Mouse (Mus musculus): ENCODE measurements around the gene Sohlh2. TPM values are rescaled to one million over a fixed set of nuclear protein-coding genes. Genes with fewer than 3 reads are reported as not detected.

The Sohlh2 gene
- polyA plus RNA-seq, 1 experiment: 10.2 TPM

- peaks cover 9% of the 10 kb centered on the region for H3K4me1 ChIP-seq (ENCODE audit: control insufficient read depth, insufficient read depth, low read length)
- H3K27ac ChIP-seq (ENCODE audit: control insufficient read depth, insufficient read depth, low read depth, low read length): no peak overlapping the region
- H3K4me3 ChIP-seq (ENCODE audit: control insufficient read depth, low read depth, low read length): no peak overlapping the region
- no peaks in the 10 kb centered on the region; the same call in 1 of the 2 replicates for H3K27me3 ChIP-seq (ENCODE audit: control insufficient read depth, insufficient read depth, low read length)
- no peaks in the 10 kb centered on the region for H3K36me3 ChIP-seq (ENCODE audit: control insufficient read depth, insufficient read depth, low read length)
- TF ChIP-seq CTCF (IDR thresholded peaks at IDR 0.05; ENCODE audit: control insufficient read depth, insufficient read depth, insufficient replicate concordance, low read depth, low read length) (no peak), POLR2A (IDR thresholded peaks at IDR 0.05; ENCODE audit: control insufficient read depth, low read depth, low read length) (no peak)
These were observed 64.9 kb downstream of the Sohlh2 start for GRCm38 (mm10) chr3:55246618-55247272.

GRCm38 (mm10) chr3:55248048-55248447, 66.2 kb downstream of the Sohlh2 start:
- TF ChIP-seq POLR2A (IDR thresholded peaks at IDR 0.05; ENCODE audit: control insufficient read depth, low read depth, low read length) (no peak), CTCF (IDR thresholded peaks at IDR 0.05; ENCODE audit: control insufficient read depth, insufficient read depth, insufficient replicate concordance, low read depth, low read length) (no peak)
- no peak overlapping the region for H3K27ac ChIP-seq (ENCODE audit: control insufficient read depth, insufficient read depth, low read depth, low read length)
- no peaks in the 10 kb centered on the region for H3K27me3 ChIP-seq (ENCODE audit: control insufficient read depth, insufficient read depth, low read length)
- no peaks in the 10 kb centered on the region for H3K36me3 ChIP-seq (ENCODE audit: control insufficient read depth, insufficient read depth, low read length)
- no peaks in the 10 kb centered on the region for H3K4me1 ChIP-seq (ENCODE audit: control insufficient read depth, insufficient read depth, low read length)
- H3K4me3 ChIP-seq (ENCODE audit: control insufficient read depth, low read depth, low read length): no peak overlapping the region

GRCm38 (mm10) chr3:55248508-55248907, 66.7 kb downstream of the Sohlh2 start:
- no peak overlapping the region for H3K27ac ChIP-seq (ENCODE audit: control insufficient read depth, insufficient read depth, low read depth, low read length)
- TF ChIP-seq POLR2A (IDR thresholded peaks at IDR 0.05; ENCODE audit: control insufficient read depth, low read depth, low read length) (no peak), CTCF (IDR thresholded peaks at IDR 0.05; ENCODE audit: control insufficient read depth, insufficient read depth, insufficient replicate concordance, low read depth, low read length) (no peak)
- H3K36me3 ChIP-seq (ENCODE audit: control insufficient read depth, insufficient read depth, low read length): no peaks in the 10 kb centered on the region
- no peaks in the 10 kb centered on the region for H3K4me1 ChIP-seq (ENCODE audit: control insufficient read depth, insufficient read depth, low read length)
- no peak overlapping the region for H3K4me3 ChIP-seq (ENCODE audit: control insufficient read depth, low read depth, low read length)
- no peaks in the 10 kb centered on the region for H3K27me3 ChIP-seq (ENCODE audit: control insufficient read depth, insufficient read depth, low read length)

- H3K27ac ChIP-seq (ENCODE audit: control insufficient read depth, insufficient read depth, low read depth, low read length): no peak overlapping the region
- H3K27me3 ChIP-seq (ENCODE audit: control insufficient read depth, insufficient read depth, low read length): no peaks in the 10 kb centered on the region
- H3K36me3 ChIP-seq (ENCODE audit: control insufficient read depth, insufficient read depth, low read length): no peaks in the 10 kb centered on the region
- no peaks in the 10 kb centered on the region for H3K4me1 ChIP-seq (ENCODE audit: control insufficient read depth, insufficient read depth, low read length)
- H3K4me3 ChIP-seq (ENCODE audit: control insufficient read depth, low read depth, low read length): no peak overlapping the region
- no peak for TF ChIP-seq POLR2A (IDR thresholded peaks at IDR 0.05; ENCODE audit: control insufficient read depth, low read depth, low read length)
- no peak for TF ChIP-seq CTCF (IDR thresholded peaks at IDR 0.05; ENCODE audit: control insufficient read depth, insufficient read depth, insufficient replicate concordance, low read depth, low read length)
These were observed 68.8 kb downstream of the Sohlh2 start for GRCm38 (mm10) chr3:55250631-55251030.

Other genes starting within 250 kb of the Sohlh2 start
- gene Ccna1, start 126.5 kb upstream of the Sohlh2 start, polyA plus RNA-seq (2012; rRNA removed): 144 and 152 TPM in 2 replicates
- gene Spg20, start 69.9 kb upstream of the Sohlh2 start, polyA plus RNA-seq (2012; rRNA removed): 11.1 and 12.9 TPM in 2 replicates
- 113 and 137 TPM in 2 replicates for gene Ccdc169, start 44.7 kb upstream of the Sohlh2 start, polyA plus RNA-seq (2012; rRNA removed)
- gene Dclk1, start 60.3 kb downstream of the Sohlh2 start, polyA plus RNA-seq (2012; rRNA removed): 3.0 and 3.4 TPM in 2 replicates